9 mouse cellular contexts compared by ENCODE assay signal in the genomic region with DNA sequence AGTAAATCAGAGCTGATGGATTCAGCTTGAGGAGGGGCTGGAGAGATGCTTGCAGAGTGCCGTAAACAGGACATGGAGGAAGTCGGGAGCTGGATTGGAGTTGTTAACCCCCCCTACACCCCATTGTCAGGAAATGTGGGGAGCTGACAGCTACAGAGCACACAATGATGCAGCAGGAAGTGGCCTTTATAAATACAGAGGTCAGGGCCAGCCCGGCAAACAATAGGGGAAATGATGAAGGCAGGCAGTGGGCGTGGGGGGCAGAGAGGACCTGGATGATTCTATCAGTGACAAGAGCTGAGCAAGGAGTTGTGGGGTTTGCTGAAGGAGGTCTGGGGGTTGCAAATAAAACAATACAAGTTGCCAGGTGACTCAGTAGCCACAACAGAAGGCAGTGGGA.
DNase-seq lines count a peak whose midpoint lies in the region; ATAC-seq and TF ChIP-seq lines count a peak whose summit lies in the region.
"Had no signal": no experiment of that assay in that cellular context is flagged by ENCODE, and none has a peak within 500 bp of the region (broad histone marks: within the 10 kb centered on the region; RNA-seq: fewer than 3 reads in every experiment).

No protein-coding gene starts in this region.

- peaks cover 9% of the 10 kb centered on the region for H3K36me3 ChIP-seq in heart, adult 2 months (ENCODE audit: control insufficient read depth, insufficient read depth, low read length)
- H3K36me3 ChIP-seq in kidney, embryonic 16.5 days (ENCODE audit: insufficient read depth, low read length): no peaks in the 10 kb centered on the region
- no peaks in the 10 kb centered on the region for H3K36me3 ChIP-seq in midbrain, embryonic 11.5 days (ENCODE audit: control insufficient read depth, insufficient read depth, low read length)
- H3K36me3 ChIP-seq in midbrain, embryonic 15.5 days (replicated peaks): no peaks in the 10 kb centered on the region
- no peaks in the 10 kb centered on the region for H3K36me3 ChIP-seq in forebrain, embryonic 13.5 days (ENCODE audit: poor library complexity, severe bottlenecking)
- H3K36me3 ChIP-seq: liver, embryonic 15.5 days had no signal

- peaks cover 17% of the 10 kb centered on the region for H3K4me1 ChIP-seq in heart, adult 2 months (ENCODE audit: control insufficient read depth, insufficient read depth, low read length)
- no peaks in the 10 kb centered on the region for H3K4me1 ChIP-seq in kidney, embryonic 16.5 days (ENCODE audit: insufficient read depth, low read length)
- no peaks in the 10 kb centered on the region; the same call in 1 of the 2 replicates for H3K4me1 ChIP-seq in midbrain, embryonic 11.5 days (ENCODE audit: control insufficient read depth, insufficient read depth, low read length)
- H3K4me1 ChIP-seq in midbrain, embryonic 15.5 days: no peaks in the 10 kb centered on the region
- no peaks in the 10 kb centered on the region for H3K4me1 ChIP-seq in forebrain, embryonic 13.5 days
- H3K4me1 ChIP-seq: liver, embryonic 15.5 days had no signal

- no peaks in the 10 kb centered on the region for H3K27me3 ChIP-seq in heart, adult 2 months (ENCODE audit: control insufficient read depth, insufficient read depth, low read length)
- H3K27me3 ChIP-seq in kidney, embryonic 16.5 days (ENCODE audit: insufficient read depth, low read length): no peaks in the 10 kb centered on the region
- no peaks in the 10 kb centered on the region for H3K27me3 ChIP-seq in midbrain, embryonic 11.5 days (ENCODE audit: control insufficient read depth, insufficient read depth, low read length)
- no peaks in the 10 kb centered on the region for H3K27me3 ChIP-seq in midbrain, embryonic 15.5 days (replicated peaks)
- H3K27me3 ChIP-seq in forebrain, embryonic 13.5 days: no peaks in the 10 kb centered on the region
- H3K27me3 ChIP-seq: liver, embryonic 15.5 days had no signal

- peak; percentile 95 for TF ChIP-seq EP300 in heart, adult 2 months (IDR thresholded peaks at IDR 0.05; ENCODE audit: insufficient read depth, low read depth, low read length)

- peak; percentile 69 for ATAC-seq in kidney, embryonic 16.5 days (ENCODE audit: low FRiP score, low TSS enrichment)
- no peak for ATAC-seq in midbrain, embryonic 11.5 days (ENCODE audit: low FRiP score)
- no peak for ATAC-seq in midbrain, embryonic 15.5 days (replicated peaks)
- no peak for ATAC-seq in forebrain, embryonic 13.5 days

- intact Hi-C loops in heart, adult 2 months (cut with DNase I): loop anchor here (1.0 to 10.0 kb wide), 4 partner anchors 32 to 186 kb away; no protein-coding TSS in a partner anchor

- H3K9ac ChIP-seq in heart, adult 2 months (ENCODE audit: low read depth, low read length): no peak overlapping the region
- no peak overlapping the region for H3K9ac ChIP-seq in kidney, embryonic 16.5 days (replicated peaks; ENCODE audit: low read length)
- H3K9ac ChIP-seq in midbrain, embryonic 11.5 days (ENCODE audit: low read length): no peak overlapping the region
- no peak overlapping the region for H3K9ac ChIP-seq in midbrain, embryonic 15.5 days
- H3K9ac ChIP-seq in forebrain, embryonic 13.5 days: no peak overlapping the region
- H3K9ac ChIP-seq: liver, embryonic 15.5 days had no signal

- H3K27ac ChIP-seq in heart, adult 2 months: peak overlapping the region; percentile 89
- H3K27ac ChIP-seq in kidney, embryonic 16.5 days (ENCODE audit: low read length): peak overlapping the region; percentile 84
- no peak overlapping the region for H3K27ac ChIP-seq in midbrain, embryonic 11.5 days (ENCODE audit: low read depth, low read length)
- H3K27ac ChIP-seq in midbrain, embryonic 15.5 days: no peak overlapping the region
- no peak overlapping the region for H3K27ac ChIP-seq in forebrain, embryonic 13.5 days
- H3K27ac ChIP-seq: liver, embryonic 15.5 days had no signal

- no peak for TF ChIP-seq CTCF in heart, adult 2 months (IDR thresholded peaks at IDR 0.05)

- WGBS in heart, adult 2 months: 47% methylated on average over 4 of the region's 4 CpGs
- 45% methylated on average over 4 of the region's 4 CpGs for WGBS in kidney, embryonic 16.5 days
- 52% methylated on average over 4 of the region's 4 CpGs for WGBS in midbrain, embryonic 11.5 days
- 48% methylated on average over 4 of the region's 4 CpGs for WGBS in midbrain, embryonic 15.5 days
- WGBS in forebrain, embryonic 13.5 days: 56% methylated on average over 4 of the region's 4 CpGs

- TF ChIP-seq POLR2A in heart, adult 2 months (IDR thresholded peaks at IDR 0.05; ENCODE audit: insufficient read depth, low read depth, low read length): peak; percentile 58; the same call in 1 of the 2 replicates

- peak; percentile 19 for DNase-seq in gastrocnemius, adult 18-20 months (ENCODE audit: low spot score)
- DNase-seq in gastrocnemius, postnatal 10 days: no peak
- DNase-seq in heart, adult 2 months: peak; percentile 68 to 81
- peak; percentile 67 for DNase-seq in naive thymus-derived CD4-positive, alpha-beta T cell, adult 2 months (ENCODE audit: low read depth)
- no peak for DNase-seq in midbrain, embryonic 11.5 days (ENCODE audit: low spot score, missing footprints)

- H3K79me2 ChIP-seq in heart, adult 2 months (replicated peaks; ENCODE audit: control insufficient read depth, insufficient read depth, low read length): no peaks in the 10 kb centered on the region

- no peaks in the 10 kb centered on the region for H3K9me3 ChIP-seq in kidney, embryonic 16.5 days (ENCODE audit: low read length)
- H3K9me3 ChIP-seq in midbrain, embryonic 11.5 days (ENCODE audit: control insufficient read depth, low read length): no peaks in the 10 kb centered on the region
- no peaks in the 10 kb centered on the region for H3K9me3 ChIP-seq in midbrain, embryonic 15.5 days
- no peaks in the 10 kb centered on the region for H3K9me3 ChIP-seq in forebrain, embryonic 13.5 days (replicated peaks)
- H3K9me3 ChIP-seq: liver, embryonic 15.5 days had no signal

- H3K4me2 ChIP-seq in kidney, embryonic 16.5 days (replicated peaks; ENCODE audit: low read depth, low read length): no peak overlapping the region
- no peak overlapping the region for H3K4me2 ChIP-seq in midbrain, embryonic 11.5 days
- no peak overlapping the region for H3K4me2 ChIP-seq in midbrain, embryonic 15.5 days
- no peak overlapping the region for H3K4me2 ChIP-seq in forebrain, embryonic 13.5 days
- H3K4me2 ChIP-seq: liver, embryonic 15.5 days had no signal

- no peak overlapping the region for H3K4me3 ChIP-seq in heart, adult 2 months
- H3K4me3 ChIP-seq in kidney, embryonic 16.5 days (ENCODE audit: low read length): no peak overlapping the region
- no peak overlapping the region for H3K4me3 ChIP-seq in midbrain, embryonic 11.5 days (ENCODE audit: low read depth, low read length)
- H3K4me3 ChIP-seq in midbrain, embryonic 15.5 days: no peak overlapping the region
- H3K4me3 ChIP-seq in forebrain, embryonic 13.5 days: no peak overlapping the region
- H3K4me3 ChIP-seq: liver, embryonic 15.5 days had no signal

Comparison
In these comparisons a context has a peak if more than half of its experiments do, and no peak if none do; other contexts are left out.
1. DNase-seq: peak in gastrocnemius, adult 18-20 months (single experiment), heart, adult 2 months (2 of 2) and naive thymus-derived CD4-positive, alpha-beta T cell, adult 2 months (single experiment); none in gastrocnemius, postnatal 10 days (single experiment) and midbrain, embryonic 11.5 days (single experiment).
2. H3K27ac ChIP-seq: peak in heart, adult 2 months (single experiment) and kidney, embryonic 16.5 days (single experiment); none in midbrain, embryonic 11.5 days (single experiment), midbrain, embryonic 15.5 days (single experiment) and forebrain, embryonic 13.5 days (single experiment).